Mouse (Mus musculus) frontal cortex, adult (tissue): ENCODE data around the gene Olfr800.

Experiments used
- ATAC-seq: cut with Nextera tagmentation; 2 replicates; pipeline ENCODE4 v1.9.2; 2017; ENCODE audit warnings: mild to moderate bottlenecking, moderate library complexity, mixed read lengths; ENCODE audit not compliant: low TSS enrichment

Gene Olfr800

DNA sequence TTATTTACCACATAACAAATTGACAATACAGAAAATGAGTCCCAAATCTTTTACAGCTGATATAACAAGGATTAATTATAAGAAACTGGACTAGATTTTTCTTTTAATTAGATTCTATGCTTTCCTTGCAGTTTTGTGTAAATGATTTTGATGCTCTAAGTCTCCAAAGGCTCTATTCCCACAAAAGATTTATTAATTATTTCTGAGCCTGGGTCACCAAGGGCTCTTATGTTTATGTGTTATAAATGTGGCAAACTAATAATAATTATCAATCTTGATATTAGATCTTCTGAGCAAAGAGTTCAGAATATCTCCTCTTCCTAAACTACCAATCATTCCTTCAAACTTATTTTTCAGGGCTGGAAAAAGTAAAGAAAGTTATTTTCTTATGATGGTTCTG, at the start of gene Olfr800:
TSS of gene Olfr800 (plus strand) at position 301 of the 400 bp plus-strand sequence.
- ATAC-seq = no peak

DNA sequence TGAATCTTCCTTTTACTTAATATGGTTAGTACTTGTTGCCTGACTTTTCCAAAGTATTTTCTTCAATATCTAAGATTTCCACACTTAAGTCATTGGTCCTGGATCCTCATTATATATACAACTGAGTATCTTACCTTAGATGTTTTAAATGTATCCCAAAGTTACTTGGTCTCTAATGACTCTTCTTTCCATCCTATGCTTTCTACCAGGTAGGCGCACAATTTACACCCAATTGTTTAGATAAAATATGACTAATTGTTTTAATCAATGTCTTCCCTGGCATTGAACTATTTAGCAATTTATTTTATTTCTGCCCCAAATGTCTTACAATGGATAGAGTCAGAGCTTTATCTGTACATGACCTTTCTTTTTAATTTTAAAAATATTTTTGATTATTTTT, 45.0 kb upstream of the Olfr800 start, which contains the start of gene Olfr796:
TSS of gene Olfr796 (minus strand) at position 101 of the 400 bp plus-strand sequence.
- ATAC-seq = no peak

DNA sequence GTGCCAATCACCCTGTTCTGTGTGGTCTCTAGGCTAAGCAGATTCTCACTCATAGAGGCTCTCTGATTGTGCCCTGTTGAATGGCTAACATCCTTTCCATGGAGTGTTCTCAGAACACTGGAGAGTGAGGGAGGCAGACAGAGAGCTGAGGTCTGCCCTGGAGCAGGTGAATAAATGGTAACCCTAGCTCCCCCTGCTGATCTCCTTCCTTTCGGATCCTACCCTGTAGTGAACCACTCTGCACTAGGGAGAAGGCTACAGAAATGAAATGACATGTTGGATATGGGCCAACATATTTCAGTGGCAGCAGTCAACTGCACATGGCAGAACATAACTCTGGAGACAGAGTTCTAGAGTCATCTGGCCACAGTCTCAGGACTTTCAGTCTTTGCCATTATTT, 35.8 kb upstream of the Olfr800 start:
- ATAC-seq = no peak

DNA sequence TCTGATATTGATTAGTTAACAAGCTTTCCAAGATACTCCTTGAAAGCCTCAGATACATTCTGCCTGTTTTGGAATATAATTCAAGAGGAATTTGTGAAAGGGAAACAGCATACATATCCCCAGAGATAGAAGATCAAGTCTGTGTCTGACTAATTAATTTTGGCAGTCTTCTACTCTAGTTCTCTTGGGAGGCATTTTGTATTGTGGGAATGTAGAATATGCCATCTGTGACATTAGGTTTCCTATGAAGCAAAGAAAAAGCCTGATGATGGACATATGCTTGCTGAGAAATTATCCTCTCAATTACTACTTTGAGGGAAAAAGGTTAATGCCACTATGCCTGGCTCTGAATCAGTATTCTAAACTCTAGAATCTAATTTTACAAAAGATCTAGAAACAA, 34.2 kb upstream of the Olfr800 start:
- no peak for ATAC-seq

DNA sequence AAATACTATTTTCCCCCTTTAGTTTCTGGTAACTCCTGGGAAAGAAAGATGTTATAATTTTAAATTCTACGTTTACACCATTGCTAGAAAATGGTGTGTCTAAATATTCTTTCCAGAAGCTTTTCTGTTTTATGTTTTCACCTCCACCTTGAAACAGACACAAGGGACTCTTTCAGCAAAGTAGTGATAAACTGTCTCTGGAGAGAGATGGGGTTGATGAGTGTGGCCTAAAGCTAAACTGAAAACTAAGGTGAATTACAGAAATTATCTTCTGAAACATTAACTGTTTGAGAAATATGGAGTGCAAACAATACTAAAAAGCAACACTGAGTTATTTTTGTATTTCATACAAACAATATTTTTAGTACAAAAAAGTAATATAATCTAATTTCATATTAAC, 29.7 kb upstream of the Olfr800 start, which contains the start of gene Olfr798:
TSS of gene Olfr798 (minus strand) at position 101 of the 400 bp plus-strand sequence.
- no peak for ATAC-seq

DNA sequence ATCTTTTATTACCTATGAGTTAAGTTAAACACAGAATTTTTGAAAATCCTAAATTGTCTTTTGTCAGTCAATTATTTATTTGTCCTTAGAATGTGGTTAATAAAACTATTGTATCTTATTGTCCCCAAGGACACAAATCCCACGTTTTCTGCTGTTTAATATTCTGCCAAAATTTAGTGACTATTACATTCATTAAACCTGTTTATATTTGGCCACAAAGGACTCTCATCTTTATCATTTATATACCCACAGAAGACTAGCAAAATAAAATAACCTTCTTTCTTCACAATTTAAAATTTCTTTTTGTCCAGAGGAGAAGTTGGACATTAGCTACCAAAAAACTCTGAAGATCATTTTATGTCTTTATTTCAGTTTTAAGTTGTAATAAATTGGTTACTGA, 20.3 kb upstream of the Olfr800 start, which contains the start of gene Olfr799:
TSS of gene Olfr799 (plus strand) at position 301 of the 400 bp plus-strand sequence.
- ATAC-seq = no peak

DNA sequence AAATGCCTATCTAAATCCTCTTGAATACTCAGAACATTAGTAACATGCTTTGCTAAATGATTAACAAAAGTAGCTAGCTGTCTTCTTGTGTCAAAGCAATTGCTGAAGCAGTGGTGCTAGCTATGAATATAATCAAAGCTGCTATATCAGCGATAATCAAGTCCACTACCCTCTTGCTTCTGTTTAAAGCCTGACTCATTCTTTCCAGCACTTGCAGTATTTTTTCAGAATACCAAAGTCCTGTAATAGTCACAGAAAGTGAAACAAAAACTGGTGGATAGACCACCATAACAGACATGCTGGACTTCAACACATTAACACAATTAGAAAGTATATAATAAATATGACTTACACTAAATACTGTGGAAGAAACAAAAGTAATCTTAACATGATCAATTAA, 5.7 kb upstream of the Olfr800 start:
- ATAC-seq = no peak

DNA sequence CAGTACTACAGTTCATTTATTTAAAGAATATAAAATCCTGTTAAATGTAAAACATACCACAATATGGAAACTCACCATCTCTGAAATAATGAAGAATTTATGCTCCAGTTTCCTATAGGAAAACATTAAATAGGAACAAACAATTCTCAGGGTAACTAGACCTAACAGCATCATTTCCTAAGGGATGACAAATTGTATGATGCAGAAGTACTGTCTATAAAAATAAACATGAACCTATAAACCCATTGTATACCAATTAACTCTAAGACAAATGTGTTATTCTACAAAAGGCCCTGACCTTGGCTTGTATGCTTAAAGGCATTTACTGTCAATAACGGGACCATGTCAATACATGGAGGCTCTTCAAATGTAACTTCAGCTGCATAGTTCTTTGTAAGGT, 16.3 kb downstream of the Olfr800 start, which contains the start of gene Olfr801:
TSS of gene Olfr801 (minus strand) at position 101 of the 400 bp plus-strand sequence.
- ATAC-seq = no peak

DNA sequence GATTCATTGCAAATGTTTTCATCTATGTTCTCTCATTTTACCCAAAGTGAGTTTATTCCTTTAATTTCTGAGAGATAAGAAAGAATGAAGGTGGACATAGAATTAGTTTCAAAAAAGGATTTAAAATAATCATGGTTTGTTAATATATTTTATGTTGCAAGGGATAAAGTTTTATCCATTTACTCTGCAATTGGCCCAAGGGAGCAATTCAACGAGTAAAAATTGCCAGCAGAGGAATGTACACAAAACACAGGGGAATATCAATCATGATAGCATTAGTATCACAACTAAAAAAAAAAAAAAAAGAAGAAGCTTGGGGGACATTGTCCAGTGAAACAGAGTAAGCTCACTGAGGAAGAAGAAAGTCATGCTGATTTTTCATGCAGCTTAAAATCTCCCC, 30.6 kb downstream of the Olfr800 start, which contains the start of gene Olfr802:
TSS of gene Olfr802 (minus strand) at position 101 of the 400 bp plus-strand sequence.
- ATAC-seq = no peak

DNA sequence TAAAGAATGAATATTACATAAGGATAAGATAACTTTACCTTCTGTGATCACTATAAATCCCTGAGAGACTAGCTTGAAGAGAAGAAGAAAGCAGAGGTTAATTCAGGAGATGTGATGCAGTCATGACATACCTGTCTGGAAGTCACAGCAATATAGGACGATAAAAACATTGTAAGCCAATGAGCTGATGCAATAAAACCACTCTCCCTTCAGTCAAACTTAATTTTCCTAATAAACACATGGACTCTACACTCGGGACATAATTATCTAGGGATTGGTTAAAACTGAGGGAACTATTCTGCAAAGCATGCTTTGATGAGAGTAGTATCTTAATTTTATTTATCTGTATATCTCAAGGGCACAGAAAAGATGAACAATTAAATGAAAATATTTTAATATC, 36.7 kb downstream of the Olfr800 start, which contains the start of gene Olfr803:
TSS of gene Olfr803 (minus strand) at position 101 of the 400 bp plus-strand sequence.
- no peak for ATAC-seq

DNA sequence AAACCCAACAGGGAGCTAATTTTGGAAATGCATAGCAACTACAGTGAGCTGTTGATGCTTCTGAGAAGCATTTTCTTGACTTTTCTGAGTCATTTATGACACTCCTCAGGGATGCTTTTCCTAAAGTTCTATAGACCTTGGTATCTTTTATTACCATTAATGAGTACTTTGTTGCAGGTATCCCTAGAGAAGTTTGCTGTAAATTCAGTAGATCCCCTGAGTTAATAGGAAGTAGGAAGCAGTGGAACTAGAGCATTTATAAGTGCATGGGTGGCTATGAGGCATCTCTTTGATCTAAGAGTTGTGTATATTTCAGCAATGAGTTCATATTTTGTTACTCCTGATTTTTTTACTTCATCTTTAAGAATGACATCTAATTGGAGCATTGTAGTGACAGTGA, 45.4 kb downstream of the Olfr800 start, which contains the start of gene Olfr804:
TSS of gene Olfr804 (plus strand) at position 301 of the 400 bp plus-strand sequence.
- ATAC-seq = no peak
